Mouse (Mus musculus): ENCODE data around the gene Nrxn1.

GRCm38 (mm10) chr17:90376533-90376932, 716.3 kb downstream of the Nrxn1 start:
- TF ChIP-seq MAX (IDR thresholded peaks at IDR 0.05; ENCODE audit: low read depth): no peak
- TF ChIP-seq TCF12 (IDR thresholded peaks at IDR 0.05; ENCODE audit: insufficient read depth, poor library complexity, severe bottlenecking): no peak
- TF ChIP-seq POLR2A (IDR thresholded peaks at IDR 0.05; ENCODE audit: insufficient read length, low read depth): no peak
- no peak for TF ChIP-seq POLR2AphosphoS2 (IDR thresholded peaks at IDR 0.05; ENCODE audit: insufficient read length, low read depth)
- no peak for TF ChIP-seq CEBPB (IDR thresholded peaks at IDR 0.05; ENCODE audit: insufficient read depth, poor library complexity, severe bottlenecking)
- TF ChIP-seq TCF3 (IDR thresholded peaks at IDR 0.05; ENCODE audit: insufficient read length, low read depth): no peak
- no peak for TF ChIP-seq USF1 (IDR thresholded peaks at IDR 0.05; ENCODE audit: low read depth)
